Mouse (Mus musculus) adrenal gland, postnatal 25 days (tissue): Measurements from ENCODE around the gene Icmt. TPM values are rescaled to one million over a fixed set of nuclear protein-coding genes. Genes with fewer than 3 reads are reported as not detected.

Experiments
- DNase-seq: peaks from one replicate; pipeline ENCODE4 v3.0.0; 2021; ENCODE audit warnings: mixed read lengths
- total RNA-seq: library from RNA; stranded (reverse); gene quantifications from 2 replicates; pipeline ENCODE4 v1.2.3, GENCODE M21; 2021

Icmt gene
- total RNA-seq, 1 experiment from 2014 or later: 44.9 TPM

DNA sequence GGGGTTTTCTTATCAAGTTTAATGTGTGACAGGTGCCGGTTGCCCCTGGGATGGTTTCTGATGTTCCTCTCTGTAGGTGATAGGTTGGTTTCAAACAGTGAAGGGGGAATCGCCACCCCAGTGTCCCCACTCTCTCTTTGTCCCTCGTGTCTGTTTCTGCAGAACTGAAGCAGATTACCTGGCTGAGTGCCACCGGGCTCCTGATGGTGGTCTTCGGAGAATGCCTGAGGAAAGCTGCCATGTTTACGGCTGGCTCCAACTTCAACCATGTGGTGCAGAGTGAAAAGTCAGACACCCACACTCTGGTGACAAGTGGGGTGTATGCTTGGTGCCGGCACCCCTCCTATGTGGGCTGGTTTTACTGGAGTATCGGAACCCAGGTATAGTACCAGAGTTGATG lies 3.3 kb downstream of the Icmt start:
- DNase-seq: no peak

DNA sequence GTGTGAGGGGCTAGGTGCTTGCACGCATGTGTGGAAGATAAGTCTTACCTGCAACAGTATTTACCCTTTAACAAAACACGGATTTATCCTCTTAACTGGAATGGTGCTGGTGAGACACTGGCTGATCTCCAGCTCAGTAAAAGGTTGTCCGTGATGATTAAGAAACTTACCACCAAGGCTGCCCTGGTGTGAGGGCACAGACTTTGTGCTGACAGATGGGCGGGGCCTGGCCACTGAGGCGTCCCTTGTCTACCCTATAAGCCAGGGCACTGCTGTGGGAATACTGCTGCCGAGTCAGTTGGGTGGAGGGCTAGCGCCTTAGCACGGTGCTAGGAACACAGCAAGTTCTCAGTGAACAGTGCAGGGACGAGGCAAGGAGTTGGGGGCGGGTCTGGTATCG lies 5.0 kb downstream of the Icmt start:
- DNase-seq: no peak

DNA sequence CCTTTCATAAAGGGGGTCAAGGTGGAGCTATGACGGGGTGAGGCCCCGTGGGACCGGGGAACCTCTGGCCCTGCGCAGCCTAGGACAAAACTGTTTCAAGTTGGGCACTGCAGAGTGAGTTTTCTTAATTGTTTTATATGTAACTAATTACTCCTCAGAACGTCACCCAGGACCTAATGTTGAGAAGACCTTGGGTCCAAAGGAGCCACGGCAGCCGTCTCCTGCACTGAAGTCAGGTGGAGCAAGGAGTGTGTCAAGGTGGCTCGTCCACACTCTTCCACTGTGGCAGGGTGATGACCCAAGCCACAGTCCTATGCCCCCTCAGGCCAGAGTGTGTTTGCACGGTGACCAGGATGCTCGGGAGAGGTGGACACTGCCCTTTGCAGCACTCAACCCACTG lies 6.1 kb downstream of the Icmt start:
- DNase-seq: no peak

DNA sequence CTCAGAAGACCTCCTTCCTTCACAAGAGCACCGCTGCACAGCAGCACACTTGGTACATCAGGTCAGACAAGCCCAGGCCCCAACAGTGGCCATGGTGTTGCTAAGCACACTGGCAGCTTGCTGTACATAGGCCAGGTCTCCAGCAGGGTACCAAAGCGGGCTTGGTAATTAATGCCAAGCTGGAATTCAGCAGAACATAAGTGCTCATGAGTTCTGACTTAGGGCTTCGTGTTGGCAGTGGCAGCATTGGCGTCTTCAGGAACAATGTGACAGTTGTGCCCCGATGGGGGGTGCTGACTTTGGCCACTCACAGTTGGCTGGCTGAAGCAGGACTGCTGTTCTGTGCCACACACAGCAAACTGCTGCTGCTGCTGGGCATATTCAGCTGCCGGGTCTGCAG lies 7.7 kb downstream of the Icmt start:
- no peak for DNase-seq

DNA sequence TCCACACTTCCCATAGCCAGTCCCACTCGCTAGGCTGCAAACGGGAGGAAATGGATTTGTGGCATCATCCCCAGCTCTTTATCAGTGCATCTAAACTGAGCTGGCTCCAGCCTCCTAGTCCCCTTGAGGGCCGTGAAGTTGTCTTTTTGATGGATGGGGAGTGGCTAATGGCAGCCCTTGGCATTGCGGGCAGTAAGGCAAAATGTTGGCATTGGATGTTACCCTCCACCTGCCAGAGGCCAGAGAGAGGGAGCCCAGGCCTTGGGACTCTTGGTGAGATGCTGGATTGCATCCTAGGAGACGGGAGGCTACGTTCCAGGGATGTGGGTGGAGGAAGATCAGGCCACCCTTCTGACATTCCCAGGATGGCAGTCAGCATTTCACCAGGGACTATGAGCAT lies 9.0 kb downstream of the Icmt start:
- no peak for DNase-seq

DNA sequence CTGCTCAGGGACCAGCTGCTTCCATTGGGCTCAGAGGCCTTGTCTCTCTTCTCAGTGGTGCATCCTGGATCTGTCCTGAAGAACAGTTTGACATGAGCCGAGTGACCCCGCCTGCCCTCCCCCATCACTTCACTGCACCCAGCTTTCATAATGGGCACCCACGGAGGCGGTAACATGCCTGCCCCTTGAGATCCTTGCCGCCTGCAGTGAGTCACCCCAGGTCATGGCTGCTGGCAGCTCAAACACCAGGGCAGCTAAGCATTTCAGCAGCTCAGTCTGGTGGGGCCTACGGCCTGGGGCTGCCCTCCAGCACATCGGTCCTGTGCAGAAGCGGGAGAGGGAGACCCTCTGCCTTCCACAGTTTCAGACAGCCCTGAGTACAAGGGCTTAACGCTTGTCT lies 10.5 kb downstream of the Icmt start:
- peak; percentile 44 for DNase-seq

DNA sequence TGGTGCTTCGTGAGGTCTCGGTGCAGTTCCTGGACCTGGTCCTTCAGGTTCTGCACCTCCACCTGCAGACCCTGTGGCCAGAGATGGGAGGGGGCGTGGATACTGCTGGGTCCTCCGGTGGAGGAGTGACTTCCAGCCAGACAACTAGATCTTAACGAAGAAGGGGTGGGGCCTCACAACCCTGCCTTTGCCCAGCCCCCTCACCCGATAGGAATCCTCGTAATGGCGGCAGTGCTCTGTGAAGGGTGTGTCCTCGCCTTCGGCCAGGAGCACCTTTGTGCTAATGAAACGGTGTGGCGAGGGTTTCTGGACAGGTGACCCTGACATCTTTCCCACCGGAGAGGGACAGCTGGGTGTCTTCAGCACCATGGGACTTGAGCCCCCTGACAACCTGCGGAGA lies 15.2 kb downstream of the Icmt start:
- no peak for DNase-seq

DNA sequence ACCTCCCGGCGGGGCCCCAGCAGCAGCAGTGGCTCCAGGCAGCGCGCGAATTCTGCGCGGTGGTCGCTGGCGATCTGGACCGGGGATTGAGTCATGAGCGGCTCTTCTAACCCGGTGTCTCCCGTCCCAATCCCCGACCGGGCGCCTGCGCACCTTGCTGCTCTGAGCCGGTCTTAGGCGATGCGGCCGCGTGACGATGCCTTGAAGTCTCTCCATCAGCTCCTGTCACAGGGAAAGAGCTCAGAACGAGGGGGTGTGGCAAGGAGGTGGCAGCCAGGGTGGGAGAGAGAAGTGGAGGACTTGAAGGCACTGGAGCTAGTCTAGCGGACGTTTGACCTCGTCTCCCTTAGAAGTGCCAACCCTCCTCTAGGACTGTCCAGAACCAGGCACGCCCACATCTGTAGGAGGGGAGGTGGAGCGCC lies 16.2 kb downstream of the Icmt start:
- peak; percentile 26 for DNase-seq

DNA sequence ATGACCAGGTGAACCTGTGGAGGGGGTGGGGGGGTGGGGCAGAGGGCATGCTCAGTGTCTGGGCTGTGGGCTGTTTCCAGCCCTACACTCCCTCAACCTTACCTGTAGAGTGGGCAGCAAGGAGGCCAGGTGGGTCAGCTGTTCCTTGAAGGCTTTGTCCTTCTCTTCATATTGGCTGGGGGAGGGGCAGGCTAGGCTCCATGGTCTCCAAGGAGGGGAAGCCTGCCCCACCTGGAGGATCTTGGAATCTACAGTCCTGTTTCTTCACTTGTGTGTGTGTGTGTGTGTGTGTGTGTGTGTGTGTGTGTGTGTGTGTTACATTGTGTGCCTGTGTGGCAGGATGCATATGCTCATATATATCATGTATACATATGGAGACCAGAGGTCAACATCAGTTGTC lies 16.9 kb downstream of the Icmt start:
- no peak for DNase-seq

DNA sequence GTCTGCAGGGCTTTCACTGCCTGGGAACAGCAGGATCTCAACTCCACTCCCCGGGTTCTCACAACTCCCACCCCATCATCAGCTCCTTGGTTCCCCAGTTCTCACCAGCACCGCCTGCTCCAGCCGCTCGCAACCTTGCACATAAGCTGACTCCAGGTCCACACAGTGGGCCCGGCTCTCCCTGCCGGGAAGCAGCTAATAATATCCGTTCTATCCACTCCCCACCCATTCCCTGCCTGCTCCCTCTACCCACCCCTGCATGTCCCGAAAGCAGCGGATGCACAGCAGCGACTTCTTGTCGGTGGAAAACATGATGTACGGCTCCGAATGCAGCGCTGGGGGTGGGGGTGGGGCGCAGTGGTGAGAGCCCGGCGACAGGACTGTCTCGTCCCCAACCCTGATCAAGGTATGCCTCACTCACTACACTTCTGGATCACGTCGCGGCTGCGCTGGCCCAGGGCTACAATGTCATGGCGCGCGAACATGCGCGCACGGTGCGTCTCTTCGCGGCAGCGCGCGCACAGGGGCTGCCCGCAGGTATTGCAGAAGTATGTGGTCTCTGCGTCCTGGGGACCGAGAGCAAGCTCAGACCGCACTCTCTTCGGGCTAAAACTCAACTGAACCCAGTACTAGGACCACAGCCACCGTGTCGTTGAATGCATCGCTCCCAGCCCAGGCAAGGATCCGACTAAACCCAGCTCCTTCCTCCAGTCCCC lies 18.6 kb downstream of the Icmt start:
- no peak for DNase-seq

DNA sequence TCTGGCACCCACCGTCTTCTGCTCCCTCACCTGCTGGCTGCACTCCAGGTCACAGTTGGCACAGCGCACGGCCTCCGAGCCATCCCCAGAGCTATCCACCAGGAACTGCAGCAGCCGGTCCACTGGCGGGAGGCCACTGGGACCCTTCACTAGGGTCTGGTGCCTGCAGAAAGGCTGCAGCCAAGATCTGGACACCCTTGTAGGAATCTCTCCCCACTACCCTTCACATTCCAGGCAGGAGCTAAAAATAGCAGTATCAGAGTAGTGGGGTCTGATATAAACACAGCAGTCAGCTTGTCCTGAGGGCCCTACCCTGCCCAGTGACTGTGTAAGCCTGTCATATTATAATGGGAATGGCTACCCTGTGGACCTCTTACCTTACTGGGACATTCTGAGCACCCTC lies 20.6 kb downstream of the Icmt start:
- DNase-seq: no peak

DNA sequence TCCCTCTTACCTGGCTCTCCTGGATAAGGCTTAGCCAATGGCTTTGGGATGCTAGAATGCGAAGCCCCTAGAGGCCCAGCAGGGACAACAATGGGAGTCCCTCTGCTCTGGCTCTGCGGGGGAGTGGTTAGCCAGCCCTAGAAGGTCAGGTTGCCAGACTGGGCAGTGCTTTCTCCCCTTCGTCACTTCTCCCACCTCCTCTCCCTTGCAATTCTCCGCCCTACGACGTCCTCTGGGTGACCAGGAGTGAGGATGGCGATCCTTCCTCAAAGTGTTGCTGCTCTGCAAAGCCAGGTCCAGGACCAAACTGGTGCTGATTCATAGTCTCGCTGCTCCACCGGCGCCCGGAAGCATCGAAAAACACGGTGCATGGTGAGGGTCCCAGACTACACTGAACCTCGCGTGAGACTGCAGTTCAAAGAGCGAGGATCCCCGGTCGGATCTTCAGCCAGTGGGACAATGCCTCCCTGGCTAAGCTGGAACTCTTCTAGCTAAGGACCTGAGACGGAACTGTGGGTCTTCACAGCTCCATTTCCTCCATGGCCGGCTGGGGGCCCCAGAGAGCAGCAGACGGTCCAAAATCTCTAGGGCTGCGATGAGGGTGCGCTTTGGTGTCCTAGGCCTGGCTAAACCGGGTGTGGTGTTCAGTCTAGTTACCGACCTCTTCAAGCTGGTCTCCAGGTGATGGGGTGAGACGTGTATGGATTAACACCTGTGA lies 21.6 kb downstream of the Icmt start, which contains the start of gene Rnf207:
TSS of gene Rnf207 (minus strand) at position 477 of the 718 bp plus-strand sequence.
- peak; percentile 70 for DNase-seq

DNA sequence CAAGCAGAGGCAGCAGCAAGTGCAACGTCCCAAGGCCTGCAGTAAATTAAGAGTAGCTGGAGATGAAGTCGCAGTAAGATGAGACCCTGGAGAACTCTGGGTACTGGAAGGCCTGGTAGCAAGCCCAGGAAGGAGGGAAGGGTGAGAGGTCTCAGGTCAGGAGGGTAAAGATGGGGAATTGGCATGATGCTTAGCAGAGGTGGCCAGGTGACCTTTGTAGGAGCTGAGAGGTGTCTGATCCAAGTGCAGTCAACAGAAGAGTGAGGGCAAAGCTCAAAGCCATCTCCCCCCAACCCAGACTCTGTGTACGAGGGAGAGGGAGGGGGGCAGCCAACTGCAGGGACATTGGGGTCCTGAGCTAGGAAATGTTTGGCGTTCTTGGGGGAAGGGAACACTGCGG lies 24.4 kb downstream of the Icmt start:
- no peak for DNase-seq

DNA sequence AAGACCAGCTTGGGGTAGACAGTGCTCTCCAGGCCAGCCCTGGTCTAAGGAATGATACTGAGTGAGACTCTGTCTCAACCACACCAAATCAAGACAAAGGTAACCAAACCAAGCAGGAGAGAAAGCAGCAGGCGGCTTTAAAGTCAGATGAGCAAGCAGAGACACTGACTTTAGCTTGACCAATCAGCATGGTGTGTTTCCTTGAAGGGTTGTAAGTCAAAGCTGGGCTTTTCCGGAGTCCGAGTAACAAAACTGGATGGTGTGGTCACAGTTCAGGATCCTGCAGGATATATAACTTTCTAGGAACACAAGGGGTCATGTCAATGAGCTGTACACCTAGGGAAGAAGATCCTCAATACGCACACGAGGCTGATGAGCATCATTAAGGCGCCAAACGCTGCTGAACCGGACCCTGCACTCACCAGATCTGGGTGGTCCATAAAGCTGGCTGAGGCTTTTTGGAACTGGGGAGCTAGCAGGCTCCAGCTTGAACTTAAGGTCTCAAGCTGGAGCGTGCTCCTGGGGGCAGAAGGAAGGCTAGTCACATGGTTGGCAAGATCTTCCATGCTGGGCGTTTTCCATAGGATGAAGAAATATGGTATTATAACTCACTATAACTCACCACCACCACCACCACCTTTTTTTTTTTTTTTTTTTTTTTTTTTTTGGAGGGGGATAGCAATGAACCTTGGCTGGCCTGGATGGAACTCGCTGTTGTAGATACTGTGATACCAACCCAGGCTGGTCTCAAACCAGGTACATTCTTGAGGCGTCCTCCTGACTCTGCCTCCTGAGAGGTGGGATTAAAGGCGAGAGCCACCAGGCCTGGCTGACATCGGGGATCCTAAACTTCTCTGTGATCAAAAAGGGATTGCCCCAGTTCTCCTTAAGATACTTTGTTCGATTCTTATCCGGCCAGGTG lies 27.9 kb downstream of the Icmt start:
- DNase-seq: no peak

DNA sequence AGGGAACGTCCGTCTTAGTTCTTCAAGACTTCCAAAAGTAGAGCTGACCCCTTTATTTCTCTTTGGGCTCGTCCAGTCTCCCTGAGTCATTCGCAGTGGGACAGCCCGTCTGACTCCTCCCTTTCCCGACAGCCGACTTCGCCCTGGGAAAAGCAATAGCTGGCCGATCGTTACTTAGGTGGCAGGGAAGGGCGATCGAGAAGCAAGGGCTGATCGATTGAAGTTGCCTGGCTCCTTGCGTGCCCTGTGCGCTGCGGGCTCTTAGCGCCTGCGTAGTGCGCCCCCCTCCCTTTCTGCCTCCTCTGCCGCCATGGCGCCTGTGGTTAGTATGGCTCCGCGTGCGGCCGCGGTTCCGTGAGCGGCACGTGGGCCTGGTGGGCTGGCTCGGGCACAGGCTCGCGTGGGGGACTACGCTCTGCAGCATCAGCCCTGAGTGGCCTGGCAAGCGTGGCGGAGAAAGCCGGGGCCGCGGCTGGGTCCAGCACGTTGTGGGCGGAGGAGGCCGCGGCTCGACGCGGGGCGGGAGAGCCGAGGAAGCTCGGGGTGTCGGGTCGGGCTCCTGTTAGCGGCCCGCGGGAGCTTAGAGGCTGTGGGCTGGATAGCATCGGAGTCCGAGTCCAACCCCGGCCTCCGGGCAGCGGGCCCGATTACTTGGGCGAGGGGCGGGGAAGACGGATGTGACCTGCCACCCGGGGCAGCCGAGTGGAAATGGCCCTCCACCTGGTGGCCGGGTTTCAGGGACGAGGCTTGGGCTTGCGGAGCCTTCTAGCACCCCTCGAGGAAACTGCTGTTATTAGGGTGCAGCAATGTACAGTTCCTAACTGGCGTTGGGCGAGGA lies 28.8 kb downstream of the Icmt start, which contains the start of gene Rpl22:
TSS of gene Rpl22 (plus strand) at position 169 of the 838 bp plus-strand sequence.
- DNase-seq: peak; percentile 88

DNA sequence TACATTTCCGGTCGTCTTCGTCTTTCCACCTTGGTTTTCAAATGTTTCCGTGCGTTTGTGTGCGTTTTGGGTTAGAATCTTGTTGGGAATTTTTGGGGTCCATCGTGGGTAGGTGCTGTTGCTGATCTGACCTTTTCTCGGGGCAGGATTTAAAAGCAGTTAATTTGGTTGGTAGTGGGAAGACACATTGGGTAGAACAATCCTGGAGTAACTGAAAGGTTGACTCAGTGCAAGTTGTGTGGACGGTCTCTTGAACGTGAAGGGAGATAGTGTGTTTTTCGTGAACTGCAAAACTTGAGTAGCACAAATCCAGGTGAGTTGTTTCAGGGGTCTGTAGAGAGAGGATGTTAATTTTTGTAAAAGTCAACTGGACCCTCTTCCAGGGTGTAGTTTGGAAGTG lies 29.5 kb downstream of the Icmt start:
- no peak for DNase-seq

DNA sequence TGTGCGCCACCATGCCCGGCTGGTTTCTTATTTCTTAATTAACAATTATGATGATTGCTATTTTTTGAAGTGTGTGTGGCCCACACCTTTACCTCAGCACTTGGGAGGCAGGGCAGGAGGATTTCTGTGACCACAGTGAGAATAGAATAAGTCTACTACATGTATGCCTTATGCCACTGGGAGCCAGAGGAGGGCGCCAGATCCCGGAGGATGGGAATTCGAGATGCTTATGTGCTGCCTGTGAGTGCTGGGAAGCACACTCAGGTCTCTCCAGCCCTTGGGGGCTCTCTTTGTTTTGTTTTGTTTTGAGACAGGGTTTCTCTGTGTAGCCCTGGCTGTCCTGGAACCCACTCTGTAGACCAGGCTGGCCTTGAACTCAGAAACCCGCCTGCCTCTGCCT lies 31.7 kb downstream of the Icmt start:
- DNase-seq: peak; percentile 61

DNA sequence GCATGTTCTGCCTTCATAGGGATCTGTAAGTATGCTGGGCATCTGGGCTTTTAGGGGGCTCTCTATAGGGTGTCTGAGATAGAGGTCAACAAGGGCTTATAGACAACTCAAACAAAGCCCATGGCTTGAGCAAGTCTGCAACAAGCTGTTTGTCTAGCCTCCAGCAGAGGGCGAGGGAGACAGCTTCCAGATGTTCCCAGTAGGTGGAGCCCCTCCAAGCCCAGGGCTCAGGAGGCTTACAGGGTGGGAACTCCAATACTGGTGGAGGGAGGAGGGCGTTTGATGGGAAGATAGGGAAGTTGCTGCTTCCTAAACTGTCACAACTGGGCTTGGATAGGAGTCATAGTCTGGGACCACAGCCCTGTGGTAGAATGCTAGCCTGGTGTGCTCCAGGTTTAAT lies 35.9 kb downstream of the Icmt start:
- peak; percentile 69 for DNase-seq

DNA sequence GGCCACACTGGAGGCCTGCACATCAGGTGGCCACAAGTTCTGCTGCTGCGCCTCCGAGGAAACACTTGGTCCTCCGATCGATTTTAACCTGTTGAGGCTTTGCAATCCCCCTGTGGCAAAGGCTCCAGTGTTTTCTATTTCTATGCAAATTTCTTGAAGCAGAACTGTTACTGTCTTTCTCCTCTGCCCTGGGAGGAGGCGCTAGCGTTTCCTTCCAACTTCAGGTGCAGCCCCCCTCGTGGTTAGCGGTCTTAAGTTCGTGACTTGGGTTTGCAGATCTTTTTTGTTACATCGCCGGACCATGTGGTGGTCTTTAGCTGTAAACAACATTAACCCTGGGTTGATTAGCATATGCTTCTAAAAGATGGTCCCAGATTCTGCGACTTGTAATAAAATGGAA lies 36.6 kb downstream of the Icmt start:
- no peak for DNase-seq

DNA sequence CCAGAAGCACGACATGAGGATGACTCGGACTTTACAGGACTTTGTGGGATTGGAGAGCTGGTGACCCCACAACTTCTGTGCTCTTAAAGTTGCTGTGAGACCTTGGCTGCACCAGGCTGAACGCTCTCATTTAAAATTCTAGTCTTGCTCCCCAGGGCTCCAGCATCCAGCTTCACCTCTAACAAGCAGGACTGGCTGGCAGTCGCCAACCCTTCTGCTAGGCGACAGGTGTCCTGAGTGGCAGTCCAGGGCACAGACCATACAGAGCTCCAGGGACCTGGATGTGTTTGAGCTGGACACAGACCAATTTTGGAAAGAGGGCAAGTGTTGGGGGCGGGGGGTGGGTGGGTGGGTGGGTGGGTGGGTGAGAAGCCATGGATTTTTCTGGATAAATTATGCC lies 40.7 kb downstream of the Icmt start:
- DNase-seq: no peak

DNA sequence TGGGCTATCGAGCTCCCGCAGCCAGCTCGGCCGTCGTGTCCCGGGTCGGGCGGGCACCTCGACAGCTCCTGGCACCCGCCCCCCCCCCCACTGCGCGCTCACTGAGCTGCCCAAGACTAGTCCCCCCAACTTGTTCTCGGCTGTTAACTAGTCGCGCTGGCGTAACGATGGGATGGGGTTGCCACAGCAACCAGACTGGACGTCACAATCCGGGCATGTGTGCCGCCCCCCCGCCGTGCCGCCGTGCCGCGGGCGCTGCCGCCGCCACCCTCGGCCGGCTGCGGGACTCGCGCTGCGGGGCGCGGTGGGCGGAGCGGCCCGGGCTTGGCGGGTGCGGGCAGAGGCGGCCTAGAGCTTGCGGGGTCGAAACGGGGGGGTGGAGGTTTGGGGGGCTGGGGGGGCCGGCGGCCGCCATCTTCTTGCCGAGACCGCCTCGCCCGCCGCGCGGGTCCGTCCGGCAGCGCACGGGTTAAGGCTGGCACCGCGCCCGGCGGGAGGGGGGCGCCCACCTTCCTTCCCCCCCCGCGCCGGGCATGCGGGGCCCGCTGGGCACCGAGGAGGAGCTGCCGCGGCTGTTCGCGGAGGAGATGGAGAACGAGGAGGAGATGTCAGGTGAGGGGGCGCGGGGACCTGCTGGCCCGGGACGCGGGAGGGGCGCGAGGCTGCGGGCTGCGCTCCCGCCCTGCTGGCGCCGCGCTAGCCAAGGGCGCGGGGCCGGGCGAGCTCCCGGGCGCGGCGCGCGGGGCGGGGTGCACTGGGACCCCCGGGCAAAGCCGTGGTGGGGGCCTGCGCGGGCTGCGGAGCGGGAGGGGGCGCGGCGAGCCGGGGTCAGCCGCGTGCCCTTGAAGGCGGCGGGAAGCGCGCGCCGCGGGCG lies 41.6 kb downstream of the Icmt start, which contains the start of gene Chd5:
TSS of gene Chd5 (plus strand) at position 233 of the 874 bp plus-strand sequence.
- no peak for DNase-seq
